Mouse (Mus musculus) neutrophil, adult 65 days (primary cell): Measurements from ENCODE around the gene Scap. TPM values are rescaled to one million over a fixed set of nuclear protein-coding genes. Genes with fewer than 3 reads are reported as not detected.

Experiments used
- total RNA-seq: library from RNA; stranded (reverse); gene quantifications from 2 replicates; pipeline ENCODE4 v1.2.4, GENCODE M21; 2023

The Scap gene
- 20.7 and 21.8 TPM in 2 replicates for total RNA-seq

DNA sequence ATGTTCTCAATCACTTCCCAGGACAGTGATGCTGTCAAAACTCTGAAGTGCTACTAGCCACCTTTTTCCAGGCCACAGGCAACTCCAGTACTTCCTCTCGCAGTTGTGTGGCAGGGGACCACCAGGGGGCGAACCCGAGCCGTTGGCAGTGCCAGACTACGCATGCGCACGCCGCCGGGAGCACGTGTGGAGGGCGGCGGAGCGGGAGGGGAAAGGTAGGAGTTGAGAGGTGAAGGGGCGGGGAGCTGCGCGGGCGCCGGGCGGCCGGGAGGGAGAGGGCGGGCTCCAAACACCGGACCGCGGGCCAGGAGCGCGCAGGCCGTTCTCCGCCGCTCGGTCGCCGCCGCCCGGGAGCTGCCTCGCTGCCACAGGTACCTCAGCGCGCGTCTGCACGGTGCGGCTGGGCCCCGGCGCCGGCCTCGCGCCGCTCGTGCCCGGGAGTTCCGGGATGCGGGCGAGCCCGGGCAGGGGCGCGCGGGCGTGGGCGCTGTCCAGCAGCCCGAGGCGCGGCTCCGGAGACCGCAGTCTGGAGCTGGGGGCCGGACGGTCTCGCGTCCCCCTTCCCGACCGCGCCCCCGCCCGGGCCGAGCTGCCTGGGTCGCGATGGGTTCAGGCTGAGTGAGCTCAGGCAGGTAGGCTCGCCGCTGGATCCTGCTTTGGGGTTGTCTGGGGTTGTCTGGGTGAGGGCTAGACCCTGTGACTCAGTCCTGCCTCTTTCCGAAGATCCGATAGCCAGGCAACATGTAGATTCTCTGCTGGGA lies at the start of gene Scap:
Gene Scap (plus strand): TSS at position 154 of the 761 bp plus-strand sequence.

DNA sequence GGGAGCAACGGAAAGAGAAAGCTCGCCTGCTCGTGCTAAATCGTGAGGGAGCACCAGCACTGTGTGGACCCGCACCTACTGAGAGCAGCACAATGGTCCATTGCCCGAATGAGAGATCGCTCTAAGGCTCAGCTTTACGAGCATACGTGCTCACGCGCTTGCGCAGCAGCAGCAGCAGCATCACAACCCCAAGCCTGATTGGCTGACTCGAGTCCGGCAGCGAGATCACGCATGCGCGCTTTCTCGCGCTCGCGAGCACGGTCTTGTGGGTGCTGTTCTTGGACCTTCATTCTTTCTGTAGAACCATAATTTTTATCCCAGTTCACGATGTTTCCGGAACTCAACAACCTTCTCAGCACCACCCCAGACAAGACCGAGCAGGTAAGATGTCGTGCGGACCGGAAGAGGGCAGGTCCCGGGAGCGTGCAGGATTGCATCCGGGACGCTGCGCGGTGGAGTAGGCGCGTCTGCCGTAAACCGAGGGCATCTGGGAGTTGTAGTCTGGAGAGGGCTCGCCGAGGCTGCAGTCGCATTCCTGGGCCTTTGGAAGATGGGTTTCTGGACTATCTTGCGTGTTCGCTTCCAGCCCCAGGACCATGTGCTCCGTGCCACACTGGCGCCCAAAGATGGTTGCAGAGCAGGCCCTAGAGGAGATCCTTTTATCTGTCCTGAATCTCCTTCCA lies 28.0 kb upstream of the Scap start, which contains the start of gene Elp6:
Gene Elp6 (plus strand): TSS at position 205 of the 683 bp plus-strand sequence.

DNA sequence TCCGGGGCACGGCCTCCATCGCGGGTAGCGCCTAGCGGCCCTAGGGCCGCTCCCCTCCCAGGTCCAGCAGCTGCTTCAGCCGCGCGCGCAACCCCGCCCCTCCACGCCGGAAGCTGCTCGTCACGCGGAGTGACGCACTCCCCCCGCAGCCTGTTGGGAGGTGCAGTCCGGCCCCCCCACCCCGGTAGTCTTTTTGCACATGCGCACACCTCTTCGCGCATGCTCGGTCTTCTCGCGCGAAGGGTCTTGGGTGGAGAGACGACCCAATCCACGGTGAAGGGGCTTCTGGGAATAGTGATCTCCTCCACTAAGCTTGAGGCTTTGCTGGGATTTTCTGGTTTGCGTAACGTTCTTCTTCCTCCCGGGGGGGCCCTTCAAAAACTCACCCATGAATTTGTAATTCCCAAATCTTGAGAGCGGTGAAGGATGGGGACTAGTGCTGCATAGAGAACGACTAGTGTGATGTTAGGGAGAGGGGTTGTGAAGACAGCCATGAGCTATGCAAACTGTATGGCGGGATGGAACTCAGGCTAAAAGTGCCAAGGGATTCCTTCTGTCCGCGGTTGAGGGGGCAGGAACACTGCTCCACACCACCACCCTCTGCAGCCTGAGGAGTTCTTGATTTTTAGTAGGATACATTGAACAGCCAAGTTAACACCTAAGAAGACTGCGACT lies 75.1 kb downstream of the Scap start, which contains the start of gene Ptpn23:
Gene Ptpn23 (minus strand): TSS at position 115 of the 675 bp plus-strand sequence.

DNA sequence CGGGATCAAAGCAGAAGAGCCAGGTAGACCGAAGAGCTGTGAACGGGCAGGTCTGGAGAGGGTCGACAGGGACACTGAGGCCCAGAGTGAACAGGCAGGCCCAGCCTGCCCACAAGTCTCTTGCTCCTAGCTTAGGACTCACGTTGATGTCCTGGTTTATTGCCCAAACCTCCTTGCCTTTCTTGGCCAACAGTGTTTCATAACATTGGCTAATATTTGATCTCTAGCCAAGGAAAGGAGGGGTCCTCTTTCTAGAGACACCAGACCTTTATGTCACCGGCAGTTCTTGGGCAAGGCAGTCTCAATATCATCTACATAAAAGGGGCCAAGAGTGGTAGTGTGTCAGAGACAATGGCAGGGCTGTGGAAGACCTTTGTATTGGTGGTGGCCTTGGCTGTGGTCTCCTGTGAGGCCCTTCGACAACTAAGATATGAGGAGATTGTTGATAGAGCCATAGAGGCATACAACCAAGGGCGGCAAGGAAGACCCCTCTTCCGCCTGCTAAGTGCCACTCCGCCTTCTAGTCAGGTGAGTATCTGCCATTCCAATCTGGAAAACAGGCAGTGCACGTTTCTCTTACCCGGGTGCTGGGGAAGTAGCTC lies 86.5 kb downstream of the Scap start, which contains the start of gene Ngp:
Gene Ngp (plus strand): TSS at position 237 of the 602 bp plus-strand sequence.

Other genes starting within 250 kb of the Scap start
- 23.3 and 24.4 TPM in 2 replicates for gene Smarcc1, start 215.6 kb upstream of the Scap start, total RNA-seq
- gene Dhx30, start 215.5 kb upstream of the Scap start, total RNA-seq, result 29.2 and 32.6 TPM in 2 replicates
- gene Cspg5, start 89.5 kb upstream of the Scap start, total RNA-seq, result 0.47 and 0.48 TPM in 2 replicates
- gene Elp6, start 28.1 kb upstream of the Scap start, total RNA-seq, result 2.4 and 3.2 TPM in 2 replicates
- 96.0 and 140 TPM in 2 replicates for gene Ptpn23, start 74.9 kb downstream of the Scap start, total RNA-seq
- 16,658 and 19,232 TPM in 2 replicates for gene Ngp, start 86.5 kb downstream of the Scap start, total RNA-seq
- gene Klhl18, start 143.4 kb downstream of the Scap start, total RNA-seq, result 60.7 and 68.6 TPM in 2 replicates
- 0.82 and 2.5 TPM in 2 replicates for gene Kif9, start 143.7 kb downstream of the Scap start, total RNA-seq
- gene Setd2, start 199.3 kb downstream of the Scap start, total RNA-seq, result 112 and 152 TPM in 2 replicates